Comparison of ENCODE assay signal across 17 mouse cellular contexts in genomic region chr4:111294528-111295241, GRCm38 (mm10).
"Had no signal": no experiment of that assay in that cellular context is flagged by ENCODE, and none has a peak within 500 bp of the region (broad histone marks: within the 10 kb centered on the region; RNA-seq: fewer than 3 reads in every experiment).

No protein-coding gene starts in this region.

- ATAC-seq: liver, postnatal 0 days; midbrain, embryonic 15.5 days had no signal

- H3K27me3 ChIP-seq: limb, embryonic 12.5 days; liver, embryonic 13.5 days; lung, embryonic 15.5 days; megakaryocyte, embryonic 14.5 days; midbrain, embryonic 15.5 days; neural tube, embryonic 12.5 days; stomach, embryonic 15.5 days had no signal

- H3K9ac ChIP-seq: limb, embryonic 12.5 days; liver, embryonic 13.5 days; liver, postnatal 0 days; lung, embryonic 15.5 days; midbrain, embryonic 15.5 days; neural tube, embryonic 12.5 days; stomach, embryonic 15.5 days had no signal

- H3K4me2 ChIP-seq: limb, embryonic 12.5 days; liver, embryonic 13.5 days; lung, embryonic 15.5 days; midbrain, embryonic 15.5 days; neural tube, embryonic 12.5 days; stomach, embryonic 15.5 days had no signal

- H3K36me3 ChIP-seq: limb, embryonic 12.5 days; liver, embryonic 13.5 days; lung, embryonic 15.5 days; midbrain, embryonic 15.5 days; neural tube, embryonic 12.5 days; stomach, embryonic 15.5 days had no signal

- H3K4me3 ChIP-seq: layer of hippocampus, adult 2 months; limb, embryonic 12.5 days; liver, embryonic 13.5 days; lung, embryonic 15.5 days; megakaryocyte, embryonic 14.5 days; midbrain, embryonic 15.5 days; neural tube, embryonic 12.5 days; stomach, embryonic 15.5 days had no signal

- H3K9me3 ChIP-seq: limb, embryonic 12.5 days; liver, embryonic 13.5 days; lung, embryonic 15.5 days; midbrain, embryonic 15.5 days; neural tube, embryonic 12.5 days; stomach, embryonic 15.5 days had no signal

- H3K27ac ChIP-seq: layer of hippocampus, adult 2 months; limb, embryonic 12.5 days; liver, embryonic 13.5 days; lung, embryonic 15.5 days; macrophage; midbrain, embryonic 15.5 days; neural tube, embryonic 12.5 days; stomach, embryonic 15.5 days had no signal

- DNase-seq: kidney, postnatal 10 days; kidney, postnatal 4 days; liver; liver, embryonic 13.5 days; liver, postnatal 0 days; lung, postnatal 14 days; right cerebral cortex, postnatal 14 days; thymus, adult 2 months; thymus, postnatal 36 days had no signal

- H3K4me1 ChIP-seq: limb, embryonic 12.5 days; liver, embryonic 13.5 days; lung, embryonic 15.5 days; megakaryocyte, embryonic 14.5 days; midbrain, embryonic 15.5 days; neural tube, embryonic 12.5 days; stomach, embryonic 15.5 days had no signal
